Mouse (Mus musculus) MEL (cell line): ENCODE data around the gene Rmdn2. TPM values are rescaled to one million over a fixed set of nuclear protein-coding genes. Genes with fewer than 3 reads are reported as not detected.

ENCODE experiments used
- DNase-seq: peaks from one replicate; pipeline ENCODE4 v3.0.0; 2011; ENCODE audit warnings: low read depth, low spot score
- H3K27ac ChIP-seq: 2 replicates; pipeline ENCODE4 v1.5.1; 2012; ENCODE audit warnings: low read depth, mild to moderate bottlenecking, control low read depth, low read length, moderate library complexity; ENCODE audit not compliant: control insufficient read depth
- H3K27me3 ChIP-seq, 2 experiments: fragments of 150-350 bp in 1 of 2; sonication (generic) in 1 of 2; 2 replicates each; pipeline ENCODE4 v1.6.1; 2012; ENCODE audit warnings: low read length in 2 of 2, mild to moderate bottlenecking in 2 of 2, improper control_type of control experiment in 1 of 2, moderate library complexity in 1 of 2; ENCODE audit not compliant: insufficient read depth in 2 of 2, control insufficient read depth in 1 of 2
- H3K36me3 ChIP-seq, 2 experiments: 2 replicates each; pipeline ENCODE4 v1.6.1; 2012 to 2014; ENCODE audit warnings: low read length in 2 of 2, improper control_type of control experiment in 1 of 2, inconsistent platforms in 1 of 2, mild to moderate bottlenecking in 1 of 2; ENCODE audit not compliant: insufficient read depth in 2 of 2, control insufficient read depth in 1 of 2
- H3K4me1 ChIP-seq, 2 experiments: fragments of 150-350 bp in 1 of 2; sonication (generic) in 1 of 2; 2 replicates each; pipeline ENCODE4 v1.6.1; 2012; ENCODE audit warnings: low read length in 2 of 2, improper control_type of control experiment in 1 of 2, mild to moderate bottlenecking in 1 of 2; ENCODE audit not compliant: insufficient read depth in 2 of 2, control insufficient read depth in 1 of 2
- H3K4me3 ChIP-seq, 2 experiments: fragments of 150-350 bp in 1 of 2; sonication (generic) in 1 of 2; 2 replicates each; pipeline ENCODE4 v1.5.1; 2012; ENCODE audit warnings: low read depth in 2 of 2, low read length in 2 of 2, mild to moderate bottlenecking in 2 of 2, moderate library complexity in 2 of 2, control low read depth in 1 of 2, improper control_type of control experiment in 1 of 2; ENCODE audit not compliant: control insufficient read depth in 1 of 2, insufficient read depth in 1 of 2
- H3K79me2 ChIP-seq: 2 replicates; pipeline ENCODE4 v1.6.1; 2012; ENCODE audit warnings: mild to moderate bottlenecking, low read length, moderate library complexity; ENCODE audit not compliant: control insufficient read depth, poor library complexity, insufficient read depth
- H3K9ac ChIP-seq: 2 replicates; pipeline ENCODE4 v1.6.1; 2012; ENCODE audit warnings: low read depth, mild to moderate bottlenecking, control low read depth, low read length, moderate library complexity; ENCODE audit not compliant: control insufficient read depth, poor library complexity, severe bottlenecking
- H3K9me3 ChIP-seq: fragments of 150-350 bp; sonication (generic); replicated peaks from 2 replicates; pipeline ENCODE4 v1.6.1; 2012; ENCODE audit warnings: mild to moderate bottlenecking, low read length, improper control_type of control experiment, moderate library complexity; ENCODE audit not compliant: insufficient read depth
- BHLHE40 ChIP-seq: IDR thresholded peaks from 2 replicates; pipeline ENCODE4 v1.6.1; 2012; ENCODE audit warnings: low read depth, mild to moderate bottlenecking, inconsistent platforms, low read length, improper control_type of control experiment, borderline replicate concordance
- CHD1 ChIP-seq: IDR thresholded peaks from 2 replicates; pipeline ENCODE4 v1.6.1; 2012; ENCODE audit warnings: low read depth, mild to moderate bottlenecking, inconsistent platforms, low read length, improper control_type of control experiment
- CHD2 ChIP-seq: IDR thresholded peaks from 2 replicates; pipeline ENCODE4 v1.6.1; 2011; ENCODE audit warnings: low read length, improper control_type of control experiment
- E2F4 ChIP-seq: IDR thresholded peaks from 2 replicates; pipeline ENCODE4 v1.6.1; 2011; ENCODE audit warnings: low read depth, low read length, improper control_type of control experiment, borderline replicate concordance
- HCFC1 ChIP-seq: IDR thresholded peaks from 2 replicates; pipeline ENCODE4 v1.6.1; 2012; ENCODE audit warnings: low read depth, mild to moderate bottlenecking, inconsistent platforms, low read length, improper control_type of control experiment, moderate library complexity
- JUND ChIP-seq: IDR thresholded peaks from 2 replicates; pipeline ENCODE4 v1.6.1; 2011; ENCODE audit warnings: low read depth, mild to moderate bottlenecking, improper control_type of control experiment, low read length
- MAX ChIP-seq: IDR thresholded peaks from 2 replicates; pipeline ENCODE4 v1.6.1; 2011; ENCODE audit warnings: low read length, improper control_type of control experiment
- MYB ChIP-seq: IDR thresholded peaks from 2 replicates; pipeline ENCODE4 v1.6.1; 2011; ENCODE audit warnings: mild to moderate bottlenecking, low read depth, low read length, improper control_type of control experiment
- MYC ChIP-seq: IDR thresholded peaks from 2 replicates; pipeline ENCODE4 v1.6.1; 2011; ENCODE audit warnings: low read depth, mild to moderate bottlenecking, low read length, improper control_type of control experiment, moderate library complexity
- NELFE ChIP-seq: IDR thresholded peaks from 2 replicates; pipeline ENCODE4 v1.6.1; 2011; ENCODE audit warnings: low read depth, low read length, improper control_type of control experiment
- POLR2A ChIP-seq, 2 experiments: IDR thresholded peaks; 2 replicates each; pipeline ENCODE4 v1.6.1; 2011 to 2012; ENCODE audit warnings: low read length in 2 of 2, mild to moderate bottlenecking in 2 of 2, control low read depth in 1 of 2, improper control_type of control experiment in 1 of 2, low read depth in 1 of 2, moderate library complexity in 1 of 2; ENCODE audit not compliant: control insufficient read depth in 1 of 2, insufficient read depth in 1 of 2, poor library complexity in 1 of 2
- POLR2AphosphoS2 ChIP-seq: IDR thresholded peaks from 2 replicates; pipeline ENCODE4 v1.6.1; 2011; ENCODE audit warnings: low read length, improper control_type of control experiment
- RAD21 ChIP-seq: IDR thresholded peaks from 2 replicates; pipeline ENCODE4 v1.6.1; 2011; ENCODE audit warnings: mild to moderate bottlenecking, low read depth, low read length, improper control_type of control experiment
- RCOR1 ChIP-seq: IDR thresholded peaks from 2 replicates; pipeline ENCODE4 v1.6.1; 2012; ENCODE audit warnings: low read depth, mild to moderate bottlenecking, inconsistent platforms, low read length, improper control_type of control experiment
- SIN3A ChIP-seq: IDR thresholded peaks from 2 replicates; pipeline ENCODE4 v1.6.1; 2012; ENCODE audit warnings: low read length, improper control_type of control experiment, inconsistent platforms
- TAL1 ChIP-seq: IDR thresholded peaks from 2 replicates; pipeline ENCODE4 v1.6.1; 2012; ENCODE audit warnings: mild to moderate bottlenecking, inconsistent platforms, low read length, moderate library complexity, mixed read lengths
- UBTF ChIP-seq: IDR thresholded peaks from 2 replicates; pipeline ENCODE4 v1.6.1; 2012; ENCODE audit warnings: low read depth, mild to moderate bottlenecking, inconsistent platforms, low read length, improper control_type of control experiment, moderate library complexity, borderline replicate concordance; ENCODE audit not compliant: insufficient read depth
- USF1 ChIP-seq: IDR thresholded peaks from 2 replicates; pipeline ENCODE4 v1.6.1; 2014; ENCODE audit warnings: low read depth, mild to moderate bottlenecking, inconsistent platforms, low read length, improper control_type of control experiment, moderate library complexity
- ZMIZ1 ChIP-seq: IDR thresholded peaks from 2 replicates; pipeline ENCODE4 v1.6.1; 2012; ENCODE audit warnings: low read depth, mild to moderate bottlenecking, inconsistent platforms, low read length, improper control_type of control experiment, moderate library complexity
- polyA plus RNA-seq, 2 experiments: library from polyadenylated mRNA; stranded (reverse) in 1 of 2; unstranded in 1 of 2; fragments of >175 nt in 1 of 2; fragments of >200 nt in 1 of 2; gene quantifications; 2 replicates each; pipeline versions ENCODE4 v1.2.1 to v1.2.4; 2012; ENCODE audit warnings: low replicate concordance in 2 of 2, low read depth in 1 of 2; ENCODE audit not compliant: insufficient read length in 2 of 2, insufficient read depth in 1 of 2, missing spikeins in 1 of 2
- total RNA-seq: library from RNA; depleted of rRNA; stranded (reverse); fragments of 300-350 nt; gene quantifications from 2 replicates; pipeline ENCODE4 v1.2.3, GENCODE M21; 2012

Rmdn2 gene
- total and polyA plus RNA-seq, 3 experiments: not detected

- Histone ChIP-seq H3K27ac (no peak overlapping the region), H3K79me2 (no peaks in the 10 kb centered on the region), H3K4me3 (no peak overlapping the region), H3K4me1 (no peaks in the 10 kb centered on the region), H3K9ac (no peak overlapping the region), H3K36me3 (no peaks in the 10 kb centered on the region), H3K27me3 (peaks cover 2 to 10% of the 10 kb centered on the region in 2 experiments; a peak in 3 of 4 replicates), H3K9me3 (no peaks in the 10 kb centered on the region)
- no peak for DNase-seq
- TF ChIP-seq BHLHE40 (no peak), NELFE (no peak), TAL1 (no peak), RCOR1 (no peak), SIN3A (no peak), POLR2AphosphoS2 (no peak), JUND (no peak), UBTF (no peak), MAX (no peak), HCFC1 (no peak), CHD1 (no peak), ZMIZ1 (no peak), CHD2 (no peak), MYB (no peak)
Observed at GRCm38 (mm10) chr17:79709718-79710117, 98.1 kb downstream of the Rmdn2 start.

- no peak overlapping the region for H3K27ac ChIP-seq
- DNase-seq: no peak
- H3K9ac ChIP-seq: no peak overlapping the region
- no peaks in the 10 kb centered on the region for H3K9me3 ChIP-seq
- no peaks in the 10 kb centered on the region for H3K36me3 ChIP-seq
- TF ChIP-seq POLR2A (IDR thresholded peaks at IDR 0.05; ENCODE audit: control insufficient read depth in 1 of 2, insufficient read depth in 1 of 2, low read depth in 1 of 2, low read length in 2 of 2, poor library complexity in 1 of 2): no peak
- TF ChIP-seq E2F4: no peak
- no peak for TF ChIP-seq MYC
- TF ChIP-seq RAD21: no peak
- TF ChIP-seq USF1: no peak
- H3K4me1 ChIP-seq: no peaks in the 10 kb centered on the region
- no peaks in the 10 kb centered on the region for H3K79me2 ChIP-seq
- H3K27me3 ChIP-seq: peaks cover 2 to 8% of the 10 kb centered on the region in 2 experiments; a peak in 3 of 4 replicates
- no peak overlapping the region for H3K4me3 ChIP-seq
Observed at GRCm38 (mm10) chr17:79710246-79710842, 98.7 kb downstream of the Rmdn2 start.
